Mouse (Mus musculus) ES-Bruce4 (cell line): Measurements from ENCODE around the gene Ispd.

Experiments
- CTCF ChIP-seq: IDR thresholded peaks from one replicate; pipeline ENCODE4 v1.8.1; 2011; ENCODE audit warnings: low read depth, low read length
- EP300 ChIP-seq: IDR thresholded peaks from 2 replicates; pipeline ENCODE4 v1.6.1; 2011; ENCODE audit warnings: low read depth, low read length; ENCODE audit not compliant: insufficient read depth
- POLR2A ChIP-seq: IDR thresholded peaks from one replicate; pipeline ENCODE4 v1.8.1; 2011; ENCODE audit warnings: low read length; ENCODE audit not compliant: insufficient read depth

DNA sequence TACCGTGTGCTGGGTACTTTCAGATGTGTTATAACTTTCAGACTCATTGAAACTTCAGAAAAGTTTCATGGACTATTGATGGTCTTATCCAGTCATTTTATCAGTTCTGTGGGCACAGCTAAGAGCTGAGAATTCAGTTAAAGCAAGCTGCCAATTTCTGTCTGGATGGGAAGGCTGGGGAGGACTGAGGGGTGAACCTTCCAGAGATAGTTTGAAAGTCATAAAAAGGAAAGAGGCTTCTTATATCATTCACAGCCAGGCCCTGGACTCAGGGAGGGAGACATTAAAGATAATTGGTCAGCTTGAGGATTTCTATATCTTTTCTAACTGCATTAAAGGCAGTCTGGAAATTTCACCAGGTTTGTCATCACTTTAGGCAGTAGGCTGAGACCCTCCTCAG lies 185.7 kb downstream of the Ispd start:
- no peak for TF ChIP-seq POLR2A
- TF ChIP-seq CTCF, result no peak
- no peak for TF ChIP-seq EP300
